Mouse (Mus musculus): ENCODE data around the gene Tmem174. TPM values are rescaled to one million over a fixed set of nuclear protein-coding genes. Genes with fewer than 3 reads are reported as not detected.

The Tmem174 gene
- polyA plus RNA-seq, 1 experiment from 2014 or later = not detected

DNA sequence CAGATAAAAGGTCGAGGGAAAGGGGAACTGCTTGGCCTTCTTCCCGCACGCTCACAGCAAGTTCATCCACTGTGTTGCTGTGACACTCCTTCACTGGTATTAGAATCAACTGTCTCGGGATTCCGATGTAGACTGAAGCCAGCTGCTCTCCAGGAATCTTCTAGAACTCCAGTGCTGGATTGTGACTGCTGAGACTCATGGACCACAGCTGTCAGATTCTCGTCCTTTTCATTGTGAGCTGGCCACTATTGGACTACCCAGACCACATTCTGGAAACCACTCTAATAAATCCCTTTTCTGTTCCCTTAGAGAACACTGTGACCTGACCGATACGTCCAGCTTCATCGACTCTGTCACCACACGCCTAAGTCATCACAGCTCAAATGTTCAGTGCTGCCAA lies 28.0 kb upstream of the Tmem174 start:
- no peak for ATAC-seq (replicated peaks; ENCODE audit: low FRiP score)
- no peaks in the 10 kb centered on the region for H3K4me1 ChIP-seq (replicated peaks; ENCODE audit: control insufficient read depth, insufficient read depth, low read length)
- no peaks in the 10 kb centered on the region for H3K9me3 ChIP-seq (ENCODE audit: control insufficient read depth, low read length)
- no peak overlapping the region for H3K9ac ChIP-seq (ENCODE audit: low read length)
- H3K27me3 ChIP-seq (ENCODE audit: control insufficient read depth, insufficient read depth, low read length) = no peaks in the 10 kb centered on the region
- H3K27ac ChIP-seq (ENCODE audit: low read depth, low read length) = no peak overlapping the region
- no peak overlapping the region for H3K4me2 ChIP-seq (ENCODE audit: low read depth, low read length, severe bottlenecking)
- no peak for DNase-seq (ENCODE audit: low spot score)
- no peak overlapping the region for H3K4me3 ChIP-seq (ENCODE audit: low read depth, low read length)
- WGBS = 92% methylated on average over 10 of the region's 10 CpGs
- no peaks in the 10 kb centered on the region for H3K36me3 ChIP-seq (ENCODE audit: control insufficient read depth, insufficient read depth, low read length)

- Histone ChIP-seq H3K9ac (ENCODE audit: low read length) (no peak overlapping the region), H3K36me3 (ENCODE audit: control insufficient read depth, insufficient read depth, low read length) (no peaks in the 10 kb centered on the region), H3K9me3 (ENCODE audit: control insufficient read depth, low read length) (no peaks in the 10 kb centered on the region), H3K27ac (ENCODE audit: low read depth, low read length) (no peak overlapping the region), H3K4me1 (replicated peaks; ENCODE audit: control insufficient read depth, insufficient read depth, low read length) (no peaks in the 10 kb centered on the region), H3K27me3 (ENCODE audit: control insufficient read depth, insufficient read depth, low read length) (no peaks in the 10 kb centered on the region), H3K4me3 (ENCODE audit: low read depth, low read length) (no peak overlapping the region), H3K4me2 (ENCODE audit: low read depth, low read length, severe bottlenecking) (no peak overlapping the region)
- ATAC-seq (replicated peaks; ENCODE audit: low FRiP score) = no peak
- WGBS = 84% methylated on average over 4 of the region's 4 CpGs
- DNase-seq (ENCODE audit: low spot score) = no peak
These were observed 25.0 kb upstream of the Tmem174 start for GRCm38 (mm10) chr13:98662173-98662675.

- no peak overlapping the region for H3K4me2 ChIP-seq (ENCODE audit: low read depth, low read length, severe bottlenecking)
- no peaks in the 10 kb centered on the region for H3K9me3 ChIP-seq (ENCODE audit: control insufficient read depth, low read length)
- H3K4me1 ChIP-seq (replicated peaks; ENCODE audit: control insufficient read depth, insufficient read depth, low read length) = no peaks in the 10 kb centered on the region
- H3K27me3 ChIP-seq (ENCODE audit: control insufficient read depth, insufficient read depth, low read length) = no peaks in the 10 kb centered on the region
- no peak overlapping the region for H3K4me3 ChIP-seq (ENCODE audit: low read depth, low read length)
- no peak overlapping the region for H3K9ac ChIP-seq (ENCODE audit: low read length)
- no peak for ATAC-seq (replicated peaks; ENCODE audit: low FRiP score)
- H3K36me3 ChIP-seq (ENCODE audit: control insufficient read depth, insufficient read depth, low read length) = no peaks in the 10 kb centered on the region
- no peak for DNase-seq (ENCODE audit: low spot score)
- 87% methylated on average over 16 of the region's 16 CpGs for WGBS
- no peak overlapping the region for H3K27ac ChIP-seq (ENCODE audit: low read depth, low read length)
These were observed 18.8 kb upstream of the Tmem174 start for GRCm38 (mm10) chr13:98656034-98656471.

GRCm38 (mm10) chr13:98655346-98655745 lies 18.1 kb upstream of the Tmem174 start:
- Histone ChIP-seq H3K27ac (ENCODE audit: low read depth, low read length) (no peak overlapping the region), H3K9me3 (ENCODE audit: control insufficient read depth, low read length) (no peaks in the 10 kb centered on the region), H3K4me3 (ENCODE audit: low read depth, low read length) (no peak overlapping the region), H3K4me1 (replicated peaks; ENCODE audit: control insufficient read depth, insufficient read depth, low read length) (no peaks in the 10 kb centered on the region), H3K9ac (ENCODE audit: low read length) (no peak overlapping the region), H3K4me2 (ENCODE audit: low read depth, low read length, severe bottlenecking) (no peak overlapping the region), H3K36me3 (ENCODE audit: control insufficient read depth, insufficient read depth, low read length) (no peaks in the 10 kb centered on the region), H3K27me3 (ENCODE audit: control insufficient read depth, insufficient read depth, low read length) (no peaks in the 10 kb centered on the region)
- ATAC-seq (replicated peaks; ENCODE audit: low FRiP score) = no peak
- WGBS = 94% methylated on average over 4 of the region's 4 CpGs
- DNase-seq (ENCODE audit: low spot score) = no peak

DNA sequence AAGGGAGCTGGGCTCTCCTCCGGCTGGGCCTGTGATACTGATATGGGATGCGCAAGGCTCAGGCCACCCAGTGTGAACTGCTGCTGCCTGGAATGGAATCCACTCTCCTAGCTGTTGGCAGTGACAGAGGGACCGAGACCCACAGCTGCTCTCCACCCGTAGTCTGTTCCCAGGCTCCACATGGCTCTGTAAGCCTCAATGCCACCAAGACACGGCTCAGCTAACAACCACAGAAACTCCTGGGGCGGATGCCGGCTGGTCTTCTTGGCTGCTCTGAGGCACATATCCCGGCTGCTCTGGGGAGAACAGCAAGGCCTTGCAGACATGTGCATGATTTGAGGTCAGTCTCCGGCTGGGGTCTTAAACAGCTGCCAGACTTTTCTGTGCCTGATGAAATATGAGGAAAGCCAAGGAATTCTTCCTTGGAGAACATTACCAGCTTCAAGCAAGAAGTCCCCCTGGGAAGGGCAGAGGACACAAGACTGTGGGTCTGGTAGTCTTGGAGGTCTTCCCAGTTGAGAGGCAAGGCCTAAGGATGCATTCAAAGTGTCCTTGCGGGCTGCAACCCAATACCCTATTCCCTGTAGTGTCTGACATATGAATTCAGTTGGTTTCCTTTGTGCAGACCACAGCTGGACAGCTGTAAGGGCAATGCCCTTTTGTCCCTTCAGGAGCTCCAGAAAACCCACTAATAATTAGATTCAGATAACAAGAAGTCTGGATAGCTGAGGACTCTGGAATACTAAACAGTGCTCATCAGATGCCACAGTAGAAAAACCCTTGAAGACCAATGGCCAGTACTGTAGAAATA lies 17.1 kb upstream of the Tmem174 start:
- DNase-seq (ENCODE audit: low spot score) = no peak
- H3K9me3 ChIP-seq (ENCODE audit: control insufficient read depth, low read length) = no peaks in the 10 kb centered on the region
- no peaks in the 10 kb centered on the region for H3K27me3 ChIP-seq (ENCODE audit: control insufficient read depth, insufficient read depth, low read length)
- H3K4me1 ChIP-seq (replicated peaks; ENCODE audit: control insufficient read depth, insufficient read depth, low read length) = no peaks in the 10 kb centered on the region
- WGBS = 77% methylated on average over 10 of the region's 10 CpGs
- H3K36me3 ChIP-seq (ENCODE audit: control insufficient read depth, insufficient read depth, low read length) = no peaks in the 10 kb centered on the region
- no peak overlapping the region for H3K27ac ChIP-seq (ENCODE audit: low read depth, low read length)
- no peak overlapping the region for H3K9ac ChIP-seq (ENCODE audit: low read length)
- no peak overlapping the region for H3K4me2 ChIP-seq (ENCODE audit: low read depth, low read length, severe bottlenecking)
- H3K4me3 ChIP-seq (ENCODE audit: low read depth, low read length) = no peak overlapping the region
- ATAC-seq (replicated peaks; ENCODE audit: low FRiP score) = no peak

DNA sequence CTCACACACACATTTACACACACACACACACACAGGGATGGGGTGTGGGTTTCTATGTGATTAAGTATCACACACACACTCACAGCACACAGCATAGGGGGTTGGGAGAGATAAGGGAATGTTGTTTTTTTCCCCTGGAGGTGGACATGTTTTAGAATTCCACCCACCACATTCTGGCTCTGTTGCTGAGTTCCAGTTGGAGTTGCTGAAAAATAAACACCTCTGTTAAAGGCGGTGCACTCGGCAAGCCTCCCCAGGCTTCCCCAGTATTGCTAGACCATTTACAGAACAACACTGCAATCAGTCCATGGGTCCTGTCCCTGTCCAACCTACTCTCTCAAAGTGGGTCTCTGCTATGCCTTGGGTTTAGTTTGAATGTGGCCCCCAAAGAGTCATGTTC lies 15.0 kb upstream of the Tmem174 start:
- no peaks in the 10 kb centered on the region for H3K36me3 ChIP-seq (ENCODE audit: control insufficient read depth, insufficient read depth, low read length)
- no peak overlapping the region for H3K4me3 ChIP-seq (ENCODE audit: low read depth, low read length)
- no peaks in the 10 kb centered on the region for H3K9me3 ChIP-seq (ENCODE audit: control insufficient read depth, low read length)
- WGBS = 91% methylated on average over 2 of the region's 2 CpGs
- H3K9ac ChIP-seq (ENCODE audit: low read length) = no peak overlapping the region
- H3K4me1 ChIP-seq (replicated peaks; ENCODE audit: control insufficient read depth, insufficient read depth, low read length) = no peaks in the 10 kb centered on the region
- H3K27me3 ChIP-seq (ENCODE audit: control insufficient read depth, insufficient read depth, low read length) = no peaks in the 10 kb centered on the region
- DNase-seq (ENCODE audit: low spot score) (no peak), ATAC-seq (replicated peaks; ENCODE audit: low FRiP score) (no peak)
- no peak overlapping the region for H3K4me2 ChIP-seq (ENCODE audit: low read depth, low read length, severe bottlenecking)
- H3K27ac ChIP-seq (ENCODE audit: low read depth, low read length) = no peak overlapping the region

- 78% methylated on average over 17 of the region's 17 CpGs for WGBS
These were observed 14.2 kb upstream of the Tmem174 start for GRCm38 (mm10) chr13:98651228-98651977.

DNA sequence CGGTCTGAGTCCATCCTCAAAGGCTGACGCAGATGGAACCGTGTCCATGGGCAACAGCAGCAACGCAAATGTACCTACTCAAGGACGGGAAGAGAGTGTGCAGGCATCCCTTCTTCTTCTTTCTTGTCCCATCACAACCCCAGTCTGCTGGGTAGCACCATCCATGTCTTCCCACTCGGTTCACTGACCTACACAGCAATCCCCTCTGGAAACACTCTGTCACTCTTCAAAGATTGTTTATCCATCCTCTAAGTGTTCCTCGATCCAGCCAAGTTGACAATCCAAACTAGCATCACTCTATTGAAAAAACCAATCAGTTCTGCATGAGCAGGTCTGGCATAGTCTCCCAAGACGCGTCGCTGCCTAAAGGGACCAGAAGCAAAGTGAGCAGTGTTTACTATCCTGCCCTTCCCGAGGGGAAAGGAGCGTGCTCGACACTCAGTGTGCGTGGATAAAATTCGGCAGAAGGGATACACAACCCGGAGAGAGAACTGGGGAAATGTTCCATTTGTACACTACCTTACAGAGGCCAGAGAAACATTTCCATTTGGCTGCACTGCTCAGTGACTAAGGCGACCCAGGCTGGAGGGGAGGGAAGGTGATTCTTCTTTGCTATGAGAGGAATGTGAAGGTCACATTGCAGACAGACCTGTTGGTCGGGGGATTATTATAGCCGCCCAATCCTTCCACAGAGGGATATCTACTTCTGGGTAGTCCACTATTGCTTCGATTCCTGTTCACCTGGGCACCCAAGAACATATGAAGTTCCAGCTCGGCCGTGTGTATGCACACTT lies 10.8 kb upstream of the Tmem174 start:
- Histone ChIP-seq H3K36me3 (ENCODE audit: control insufficient read depth, insufficient read depth, low read length) (no peaks in the 10 kb centered on the region), H3K9me3 (ENCODE audit: control insufficient read depth, low read length) (no peaks in the 10 kb centered on the region), H3K4me2 (ENCODE audit: low read depth, low read length, severe bottlenecking) (no peak overlapping the region), H3K4me1 (replicated peaks; ENCODE audit: control insufficient read depth, insufficient read depth, low read length) (no peaks in the 10 kb centered on the region), H3K4me3 (ENCODE audit: low read depth, low read length) (no peak overlapping the region), H3K27me3 (ENCODE audit: control insufficient read depth, insufficient read depth, low read length) (no peaks in the 10 kb centered on the region), H3K27ac (ENCODE audit: low read depth, low read length) (no peak overlapping the region), H3K9ac (ENCODE audit: low read length) (no peak overlapping the region)
- no peak for ATAC-seq (replicated peaks; ENCODE audit: low FRiP score)
- no peak for DNase-seq (ENCODE audit: low spot score)
- WGBS = 89% methylated on average over 22 of the region's 22 CpGs

More at GRCm38 (mm10) chr13:98651228-98651977, 14.2 kb upstream of the Tmem174 start:
- Histone ChIP-seq H3K36me3 (ENCODE audit: control insufficient read depth, insufficient read depth, low read length) (no peaks in the 10 kb centered on the region), H3K27ac (ENCODE audit: low read depth, low read length) (no peak overlapping the region), H3K27me3 (ENCODE audit: control insufficient read depth, insufficient read depth, low read length) (no peaks in the 10 kb centered on the region), H3K4me1 (replicated peaks; ENCODE audit: control insufficient read depth, insufficient read depth, low read length) (no peaks in the 10 kb centered on the region), H3K4me3 (ENCODE audit: low read depth, low read length) (no peak overlapping the region), H3K9me3 (ENCODE audit: control insufficient read depth, low read length) (no peaks in the 10 kb centered on the region), H3K9ac (ENCODE audit: low read length) (no peak overlapping the region), H3K4me2 (ENCODE audit: low read depth, low read length, severe bottlenecking) (no peak overlapping the region)
- DNase-seq (ENCODE audit: low spot score) (no peak), ATAC-seq (replicated peaks; ENCODE audit: low FRiP score) (no peak)

All from forebrain, embryonic 11.5 days (tissue).